Mouse (Mus musculus): ENCODE measurements around the gene Ldlrap1. TPM values are rescaled to one million over a fixed set of nuclear protein-coding genes. Genes with fewer than 3 reads are reported as not detected.
"Not testable (repeated sequence)": the region's sequence is repeated elsewhere in the genome, so short reads cannot be mapped to it uniquely, and the experiment has no call there.

The Ldlrap1 gene
- 25.7 and 27.0 TPM in 2 replicates for total RNA-seq (2017)

GRCm38 (mm10) chr4:134767426-134768225 lies at the start of gene Ldlrap1:
Gene Ldlrap1 (minus strand): TSS chr4:134768024.
- ATAC-seq (ENCODE audit: extremely low read depth, insufficient number of reproducible peaks, low FRiP score, poor library complexity, severe bottlenecking), result peak; percentile 69

DNA sequence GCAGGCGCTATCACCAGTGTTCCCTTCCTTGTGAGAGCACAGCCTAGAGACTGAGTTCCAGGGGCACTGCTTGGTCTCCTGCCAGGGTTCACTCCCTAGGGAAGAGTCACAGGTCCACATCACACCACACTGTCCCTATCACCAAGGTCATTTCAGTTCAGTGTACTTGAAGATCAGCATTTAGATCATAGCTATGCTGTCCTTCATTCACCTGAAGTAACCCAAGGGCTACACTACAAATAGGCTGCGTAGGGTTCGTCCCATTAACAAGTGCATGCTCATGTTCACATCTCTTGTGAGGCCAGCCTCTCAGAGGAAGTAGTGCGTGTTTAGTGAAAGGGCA lies 46.4 kb upstream of the Ldlrap1 start:
- ATAC-seq (ENCODE audit: extremely low read depth, insufficient number of reproducible peaks, low FRiP score, poor library complexity, severe bottlenecking), result no peak

- no peak for ATAC-seq (ENCODE audit: extremely low read depth, insufficient number of reproducible peaks, low FRiP score, poor library complexity, severe bottlenecking)
These were observed 45.8 kb upstream of the Ldlrap1 start for GRCm38 (mm10) chr4:134813406-134814228.

- ATAC-seq (ENCODE audit: extremely low read depth, insufficient number of reproducible peaks, low FRiP score, poor library complexity, severe bottlenecking), result no peak
These were observed 36.9 kb upstream of the Ldlrap1 start for GRCm38 (mm10) chr4:134804765-134805164.

DNA sequence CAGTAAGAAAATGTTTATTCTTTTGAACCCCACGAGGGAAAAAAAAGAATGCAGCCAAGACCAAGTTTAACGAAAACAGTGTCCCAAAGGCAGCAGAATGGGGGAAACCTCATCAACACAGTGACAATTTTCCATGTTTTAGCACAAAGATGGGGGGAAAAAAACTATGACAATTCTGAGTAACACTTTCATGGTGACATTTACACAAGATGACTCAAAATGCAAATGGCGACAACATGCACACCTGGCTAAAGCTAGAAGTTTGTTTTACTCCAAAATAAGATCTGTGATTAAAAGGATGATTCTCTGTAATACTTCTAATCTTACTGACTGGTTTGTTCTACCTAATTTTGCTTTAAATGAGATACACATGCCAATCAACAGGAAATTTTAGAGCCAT lies 34.9 kb upstream of the Ldlrap1 start:
- ATAC-seq (ENCODE audit: extremely low read depth, insufficient number of reproducible peaks, low FRiP score, poor library complexity, severe bottlenecking), result no peak

DNA sequence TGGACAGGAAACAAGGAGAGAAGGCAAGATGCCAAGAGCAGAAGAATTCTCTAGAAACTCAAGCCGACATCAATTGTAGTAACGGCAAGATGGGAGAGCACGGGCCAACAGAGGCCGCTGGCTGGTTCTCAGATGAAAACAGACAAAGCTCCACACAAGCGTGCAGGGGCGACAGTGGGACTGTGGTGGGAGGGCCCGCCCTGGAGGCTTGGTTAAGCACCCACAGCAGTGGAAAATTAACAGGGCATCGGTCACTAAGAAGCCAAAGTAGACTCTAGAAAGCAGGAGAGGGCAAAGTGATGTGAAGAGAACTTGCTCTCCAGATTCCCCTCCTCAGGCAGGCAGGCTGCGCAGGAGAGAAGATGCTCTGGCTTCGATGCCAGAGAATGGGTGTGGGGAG lies 34.3 kb upstream of the Ldlrap1 start:
- no peak for ATAC-seq (ENCODE audit: extremely low read depth, insufficient number of reproducible peaks, low FRiP score, poor library complexity, severe bottlenecking)

DNA sequence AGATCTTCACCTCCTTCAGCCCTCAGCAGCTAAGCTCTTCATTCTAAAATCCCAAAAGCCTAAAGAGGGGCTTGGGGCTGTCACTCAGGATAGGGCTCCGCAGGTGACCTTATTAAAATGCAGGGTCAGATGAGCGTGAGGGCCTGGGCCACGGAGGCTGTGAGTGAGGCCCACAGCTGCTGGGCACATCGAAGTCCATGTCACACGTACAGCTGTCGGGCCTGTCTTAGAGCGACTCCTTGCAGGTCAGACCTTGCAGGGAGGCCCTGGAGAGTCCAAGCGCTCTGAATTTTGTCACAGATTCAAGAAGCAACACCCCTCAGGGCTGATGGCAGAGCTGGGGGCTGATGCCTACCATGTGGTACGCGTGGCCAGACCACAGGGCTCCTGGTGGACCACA lies 32.9 kb upstream of the Ldlrap1 start:
- no peak for ATAC-seq (ENCODE audit: extremely low read depth, insufficient number of reproducible peaks, low FRiP score, poor library complexity, severe bottlenecking)

GRCm38 (mm10) chr4:134800098-134800497 lies 32.3 kb upstream of the Ldlrap1 start:
- no peak for ATAC-seq (ENCODE audit: extremely low read depth, insufficient number of reproducible peaks, low FRiP score, poor library complexity, severe bottlenecking)

- peak; percentile 81 for ATAC-seq (ENCODE audit: extremely low read depth, insufficient number of reproducible peaks, low FRiP score, poor library complexity, severe bottlenecking)
These were observed 31.4 kb upstream of the Ldlrap1 start for GRCm38 (mm10) chr4:134799272-134799671.

DNA sequence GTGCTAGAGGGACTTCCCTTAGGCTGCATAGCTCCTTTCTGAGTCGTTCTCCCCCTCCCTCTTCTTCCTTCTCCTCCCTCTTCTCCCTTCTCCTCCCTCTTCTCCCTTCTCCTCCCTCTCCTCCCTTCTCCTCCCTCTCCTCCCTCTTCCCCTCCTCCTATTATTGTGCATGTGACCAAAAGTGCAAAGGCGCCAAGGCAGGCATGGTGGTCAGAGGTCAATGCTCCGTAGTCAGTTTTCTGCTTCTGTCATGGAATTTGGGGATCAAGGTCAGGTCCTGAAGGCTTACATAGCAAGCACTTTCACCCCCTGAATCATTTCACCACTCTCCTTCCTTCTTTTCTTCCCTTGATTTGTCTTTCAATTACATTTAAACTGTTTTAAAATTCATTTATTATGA lies 31.0 kb upstream of the Ldlrap1 start:
- no peak for ATAC-seq (ENCODE audit: extremely low read depth, insufficient number of reproducible peaks, low FRiP score, poor library complexity, severe bottlenecking)

DNA sequence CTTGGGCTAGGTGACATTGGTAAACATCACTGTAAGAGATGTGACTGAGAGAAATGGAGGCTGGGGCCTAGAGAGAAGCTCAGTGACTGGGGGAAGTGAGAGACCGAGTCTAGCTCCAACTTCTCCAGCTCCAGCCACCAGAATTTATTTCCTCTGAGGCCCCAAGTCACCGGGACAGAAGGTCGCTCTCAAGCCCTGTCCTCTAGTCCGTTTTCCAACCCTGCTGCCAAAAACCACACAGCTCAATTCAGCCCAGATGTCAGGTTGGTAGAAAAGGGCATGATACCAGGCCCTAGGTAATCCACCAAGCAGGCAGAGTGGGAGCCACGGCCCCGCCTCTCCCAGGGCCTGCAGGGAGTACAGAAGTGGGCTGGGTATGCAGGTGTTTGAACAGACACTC lies 29.8 kb upstream of the Ldlrap1 start:
- no peak for ATAC-seq (ENCODE audit: extremely low read depth, insufficient number of reproducible peaks, low FRiP score, poor library complexity, severe bottlenecking)

DNA sequence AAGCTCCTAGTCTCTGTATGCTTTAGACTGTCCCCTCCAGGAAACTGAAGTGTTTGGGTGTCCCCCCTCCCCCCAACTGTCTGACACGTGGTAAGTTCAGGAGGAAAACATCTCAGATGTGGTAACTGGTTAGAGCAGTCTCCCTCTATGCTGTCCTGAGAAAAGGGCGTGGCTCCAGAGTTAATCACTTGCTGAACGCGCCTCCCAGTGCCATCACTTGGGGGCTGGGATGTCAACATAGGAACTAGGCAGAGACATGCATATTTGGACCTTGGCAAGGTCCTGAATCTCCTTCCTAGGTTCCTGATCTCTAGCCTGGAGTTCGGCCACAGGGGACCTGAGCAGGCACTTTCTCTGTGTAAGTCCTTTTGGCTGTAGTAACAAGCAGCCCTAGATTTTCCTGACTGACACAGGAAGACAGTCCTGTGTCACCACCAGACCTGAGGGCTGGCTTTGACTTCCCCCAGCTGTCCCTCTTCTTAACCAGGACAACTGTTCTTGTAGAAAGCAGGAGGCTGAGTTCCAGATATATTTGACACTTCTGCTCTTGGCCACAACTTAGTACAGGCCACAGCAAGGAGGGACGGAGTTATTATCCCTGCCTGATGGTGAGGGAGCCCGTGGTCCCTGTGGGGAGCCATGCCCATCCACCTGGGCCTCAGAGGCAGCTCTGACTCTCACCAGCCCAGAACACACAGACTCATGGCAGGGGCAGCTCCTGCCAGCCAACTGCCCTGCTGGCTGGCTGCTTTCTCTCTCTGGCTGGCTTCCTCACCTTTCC lies 28.9 kb upstream of the Ldlrap1 start:
- no peak for ATAC-seq (ENCODE audit: extremely low read depth, insufficient number of reproducible peaks, low FRiP score, poor library complexity, severe bottlenecking)

DNA sequence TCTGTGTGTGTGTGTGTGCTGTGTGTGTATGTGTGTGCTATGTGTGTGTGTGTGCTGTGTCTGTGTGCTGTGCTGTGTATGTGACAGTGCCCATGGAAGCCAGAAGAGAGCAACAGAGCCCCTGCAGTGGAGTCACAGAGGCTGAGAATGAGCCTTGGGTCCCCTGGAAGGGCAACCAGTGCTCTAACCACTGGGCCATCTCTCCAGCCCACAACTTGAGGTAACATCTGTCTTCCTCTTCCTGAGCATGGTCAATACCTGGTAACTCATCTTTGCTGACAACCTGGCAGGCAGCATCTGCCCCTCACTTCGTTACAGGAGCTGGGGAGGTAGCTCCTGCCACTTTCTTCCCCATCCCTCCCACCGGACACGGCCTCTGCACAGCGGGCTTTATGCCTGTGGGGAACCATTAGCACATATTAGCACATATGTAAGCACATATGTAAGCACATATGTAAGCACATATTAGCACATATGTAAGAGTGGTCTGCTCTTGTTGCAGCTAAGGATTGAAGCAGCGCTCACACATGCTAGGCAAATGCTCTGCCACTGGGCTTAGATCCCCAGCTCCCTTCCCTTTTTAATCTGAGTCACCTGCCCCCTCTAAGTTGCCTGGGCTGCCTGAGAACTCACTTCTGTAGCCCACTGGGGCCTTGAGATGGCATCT lies 28.1 kb upstream of the Ldlrap1 start:
- ATAC-seq (ENCODE audit: extremely low read depth, insufficient number of reproducible peaks, low FRiP score, poor library complexity, severe bottlenecking), result no peak

DNA sequence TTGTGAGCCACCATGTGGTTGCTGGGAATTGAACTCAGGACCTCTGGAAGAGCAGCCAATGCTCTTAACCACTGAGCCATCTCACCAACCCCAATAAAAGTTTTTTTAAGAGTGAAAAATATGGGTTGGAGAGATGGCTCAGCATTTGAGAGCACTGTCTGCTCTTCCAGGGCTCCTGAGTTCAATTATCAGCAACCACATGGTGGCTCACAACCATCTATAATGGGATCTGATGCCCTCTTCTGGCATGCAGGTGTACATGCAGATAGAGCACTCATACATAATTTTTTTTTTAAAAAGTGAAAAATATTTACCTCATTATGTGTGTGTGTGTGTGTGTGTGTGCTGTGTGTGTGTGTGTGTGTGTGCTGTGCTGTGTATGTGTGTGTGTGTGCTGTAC lies 27.1 kb upstream of the Ldlrap1 start:
- ATAC-seq (ENCODE audit: extremely low read depth, insufficient number of reproducible peaks, low FRiP score, poor library complexity, severe bottlenecking), result not testable (repeated sequence)

- 0 out of 2 replicates have a peak, but pooled peaks have one; percentile 29 for ATAC-seq (ENCODE audit: extremely low read depth, insufficient number of reproducible peaks, low FRiP score, poor library complexity, severe bottlenecking)
These were observed 25.6 kb upstream of the Ldlrap1 start for GRCm38 (mm10) chr4:134793213-134793956.

- ATAC-seq (ENCODE audit: extremely low read depth, insufficient number of reproducible peaks, low FRiP score, poor library complexity, severe bottlenecking), result no peak
These were observed 23.9 kb upstream of the Ldlrap1 start for GRCm38 (mm10) chr4:134791731-134792130.

DNA sequence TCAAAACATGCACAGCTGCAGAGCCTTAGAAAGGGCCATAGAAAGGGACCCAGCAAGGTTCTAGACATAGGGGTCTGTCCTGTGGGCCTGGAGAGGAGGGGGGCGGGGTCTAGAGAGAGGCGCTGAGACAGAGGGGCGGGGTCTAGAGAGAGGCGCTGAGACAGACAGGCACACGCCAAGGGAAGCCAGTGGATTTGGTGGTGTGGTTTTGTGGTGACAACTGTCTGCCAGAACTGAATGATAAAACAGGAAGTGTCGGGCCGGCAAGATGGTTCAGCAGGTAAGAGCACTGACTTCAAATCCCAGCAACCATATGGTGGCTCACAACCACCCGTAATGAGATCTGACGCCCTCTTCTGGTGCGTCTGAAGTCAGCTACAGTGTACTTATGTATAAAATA lies 19.1 kb upstream of the Ldlrap1 start:
- peak; percentile 81 for ATAC-seq (ENCODE audit: extremely low read depth, insufficient number of reproducible peaks, low FRiP score, poor library complexity, severe bottlenecking)

DNA sequence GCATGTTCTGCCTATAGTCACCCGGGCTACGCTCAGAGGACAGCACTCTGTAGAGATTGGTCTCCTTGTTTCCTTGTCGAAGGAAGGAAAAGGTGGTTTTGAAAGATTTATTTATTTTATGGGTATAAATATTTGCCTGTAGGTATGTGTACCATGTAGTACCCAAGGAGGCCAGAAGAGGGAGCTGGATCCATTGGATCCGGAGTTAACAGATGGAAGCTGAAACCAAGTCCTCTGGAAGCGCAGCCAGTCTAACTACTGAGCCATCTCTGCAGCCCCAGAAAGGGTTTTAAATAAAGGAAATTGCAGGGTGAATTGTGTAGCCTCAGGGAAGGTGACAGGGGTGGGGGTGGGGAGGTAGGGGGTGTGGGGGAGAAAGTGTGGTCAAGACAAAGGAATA lies 16.9 kb upstream of the Ldlrap1 start:
- ATAC-seq (ENCODE audit: extremely low read depth, insufficient number of reproducible peaks, low FRiP score, poor library complexity, severe bottlenecking), result no peak
